Mouse (Mus musculus): ENCODE results near the gene Cdh20. TPM values are rescaled to one million over a fixed set of nuclear protein-coding genes. Genes with fewer than 3 reads are reported as not detected.

Cdh20 gene
- polyA plus RNA-seq, 1 experiment from 2014 or later = 0.14 TPM

DNA sequence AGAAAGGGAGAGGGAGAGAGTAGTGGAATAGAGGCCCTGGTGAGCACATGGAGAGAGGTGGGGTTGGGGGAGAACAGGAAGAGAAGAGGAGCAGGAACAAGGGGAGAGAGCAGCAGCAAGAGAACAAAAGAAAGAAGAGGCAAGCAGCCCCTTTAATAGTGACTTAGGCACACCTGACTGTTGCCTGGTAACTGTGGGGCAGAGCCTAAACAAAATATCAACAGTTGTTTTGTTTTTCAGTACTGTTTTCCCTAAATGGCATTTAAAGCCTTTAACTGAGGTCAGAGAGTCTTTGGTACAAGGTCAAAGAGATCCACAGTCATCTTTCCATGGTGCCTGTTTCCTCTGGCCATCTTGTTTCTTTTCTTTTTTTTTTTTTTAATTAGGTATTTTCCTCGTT, 245.0 kb downstream of the Cdh20 start:
- H3K36me3 ChIP-seq (ENCODE audit: control insufficient read depth, insufficient read depth) = no peaks in the 10 kb centered on the region
- no peak overlapping the region for H3K4me3 ChIP-seq (ENCODE audit: low read depth, low read length)
- no peak overlapping the region for H3K27ac ChIP-seq (ENCODE audit: low read depth, low read length)
- no peak for ATAC-seq
- H3K4me2 ChIP-seq (replicated peaks; ENCODE audit: low read depth) = no peak overlapping the region
- no peak overlapping the region for H3K9ac ChIP-seq (ENCODE audit: low read depth, low read length)
- WGBS = 88% methylated on average over 1 of the region's 1 CpGs
- no peaks in the 10 kb centered on the region for H3K27me3 ChIP-seq (replicated peaks; ENCODE audit: control insufficient read depth, insufficient read depth, low read length)
- H3K4me1 ChIP-seq (replicated peaks; ENCODE audit: control insufficient read depth, insufficient read depth, low read length) = no peaks in the 10 kb centered on the region
- no peak for TF ChIP-seq CTCF (IDR thresholded peaks at IDR 0.05; ENCODE audit: low read depth)
- H3K9me3 ChIP-seq (ENCODE audit: control insufficient read depth) = no peaks in the 10 kb centered on the region

DNA sequence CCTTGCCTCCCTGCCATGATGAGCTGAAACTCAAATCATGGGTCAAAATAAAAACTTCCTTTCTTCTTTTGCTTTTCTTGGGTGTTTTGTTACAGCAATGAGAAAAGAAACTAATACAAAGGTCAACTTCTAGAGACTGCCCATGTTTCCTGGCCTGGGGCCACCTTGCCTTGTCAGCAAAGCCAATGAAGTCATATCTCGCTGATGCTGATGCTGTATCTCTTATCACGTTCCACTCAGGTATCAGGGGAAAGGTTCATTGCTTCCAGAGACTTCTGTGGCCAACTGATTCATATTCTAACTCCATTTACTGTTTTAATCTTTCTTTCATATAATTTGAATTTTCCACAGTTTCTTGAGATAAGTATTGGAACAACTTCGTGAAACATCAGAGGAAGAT, 273.3 kb downstream of the Cdh20 start:
- Histone ChIP-seq H3K9ac (ENCODE audit: low read depth, low read length) (no peak overlapping the region), H3K9me3 (ENCODE audit: control insufficient read depth) (no peaks in the 10 kb centered on the region)

More for the DNA sequence above, 273.3 kb downstream of the Cdh20 start:
- WGBS = 55% methylated on average over 3 of the region's 3 CpGs
- Histone ChIP-seq H3K4me3 (ENCODE audit: low read depth, low read length) (no peak overlapping the region), H3K27me3 (replicated peaks; ENCODE audit: control insufficient read depth, insufficient read depth, low read length) (no peaks in the 10 kb centered on the region), H3K36me3 (ENCODE audit: control insufficient read depth, insufficient read depth) (no peaks in the 10 kb centered on the region), H3K27ac (ENCODE audit: low read depth, low read length) (no peak overlapping the region), H3K4me2 (replicated peaks; ENCODE audit: low read depth) (no peak overlapping the region), H3K4me1 (replicated peaks; ENCODE audit: control insufficient read depth, insufficient read depth, low read length) (no peaks in the 10 kb centered on the region)
- no peak for TF ChIP-seq CTCF (IDR thresholded peaks at IDR 0.05; ENCODE audit: low read depth)
- peak; percentile 61; the same call in 1 of the 2 replicates for ATAC-seq
